Mouse (Mus musculus) megakaryocyte, embryonic 14.5 days (primary cell): Measurements from ENCODE around the gene Fam43a. TPM values are rescaled to one million over a fixed set of nuclear protein-coding genes. Genes with fewer than 3 reads are reported as not detected.

Experiments used
- H3K27me3 ChIP-seq: replicated peaks from 2 replicates; pipeline ENCODE3; 2012; ENCODE audit warnings: inconsistent platforms
- H3K36me3 ChIP-seq: replicated peaks from 2 replicates; pipeline ENCODE3; 2012; ENCODE audit warnings: low read length, inconsistent platforms, mixed read lengths
- H3K4me1 ChIP-seq: 2 replicates; pipeline ENCODE4 v1.6.1; 2012; ENCODE audit warnings: inconsistent platforms
- H3K4me3 ChIP-seq: replicated peaks from 2 replicates; pipeline ENCODE3; 2012; ENCODE audit warnings: moderate library complexity, mild to moderate bottlenecking, inconsistent platforms
- H3K9me3 ChIP-seq: 2 replicates; pipeline ENCODE4 v1.6.1; 2012; ENCODE audit warnings: inconsistent platforms
- FLI1 ChIP-seq: IDR thresholded peaks from 2 replicates; pipeline ENCODE4 v1.6.1; 2012; ENCODE audit warnings: low read length, inconsistent platforms, mixed read lengths
- GATA1 ChIP-seq: IDR thresholded peaks from 3 replicates; pipeline ENCODE4 v1.6.1; 2012; ENCODE audit warnings: mixed read lengths, low read length, inconsistent platforms, borderline replicate concordance
- polyA plus RNA-seq: library from polyadenylated mRNA; stranded (reverse); fragments of >175 nt; gene quantifications from 2 replicates; pipeline ENCODE4 v1.2.3, GENCODE M21; 2012; ENCODE audit warnings: low replicate concordance; ENCODE audit not compliant: insufficient read depth

The Fam43a gene
- polyA plus RNA-seq, 1 experiment = 60.0 TPM

GRCm38 (mm10) chr16:30627586-30628337 is 28.2 kb downstream of the Fam43a start:
- H3K36me3 ChIP-seq = no peaks in the 10 kb centered on the region
- no peaks in the 10 kb centered on the region; the same call in 1 of the 2 replicates for H3K9me3 ChIP-seq
- H3K4me3 ChIP-seq = no peak overlapping the region
- TF ChIP-seq GATA1 = no peak
- TF ChIP-seq FLI1 = no peak
- H3K27me3 ChIP-seq = no peaks in the 10 kb centered on the region
- peaks cover 29% of the 10 kb centered on the region for H3K4me1 ChIP-seq

DNA sequence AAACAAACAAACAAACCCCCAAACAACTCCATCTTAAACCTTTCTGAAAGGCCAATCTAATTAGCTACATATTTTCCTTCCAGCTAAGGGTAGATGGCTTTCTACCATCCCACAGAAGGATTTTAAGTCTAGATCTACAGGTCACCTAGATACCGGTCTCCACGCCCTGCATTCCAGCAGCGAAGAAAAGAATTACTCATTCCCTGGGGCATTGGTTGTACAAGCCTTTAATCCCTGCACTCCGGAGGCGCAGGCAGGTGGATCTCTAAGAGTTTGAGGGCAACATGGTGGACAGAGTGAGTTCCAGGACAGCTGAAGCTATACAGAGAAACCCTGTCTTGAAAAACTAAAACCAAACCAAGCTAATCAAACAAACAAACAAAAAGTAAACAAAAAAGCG is 28.9 kb downstream of the Fam43a start:
- Histone ChIP-seq H3K4me3 (no peak overlapping the region), H3K4me1 (peaks cover 26% of the 10 kb centered on the region), H3K27me3 (no peaks in the 10 kb centered on the region), H3K9me3 (no peaks in the 10 kb centered on the region; the same call in 1 of the 2 replicates), H3K36me3 (no peaks in the 10 kb centered on the region)
- no peak for TF ChIP-seq GATA1
- no peak for TF ChIP-seq FLI1

DNA sequence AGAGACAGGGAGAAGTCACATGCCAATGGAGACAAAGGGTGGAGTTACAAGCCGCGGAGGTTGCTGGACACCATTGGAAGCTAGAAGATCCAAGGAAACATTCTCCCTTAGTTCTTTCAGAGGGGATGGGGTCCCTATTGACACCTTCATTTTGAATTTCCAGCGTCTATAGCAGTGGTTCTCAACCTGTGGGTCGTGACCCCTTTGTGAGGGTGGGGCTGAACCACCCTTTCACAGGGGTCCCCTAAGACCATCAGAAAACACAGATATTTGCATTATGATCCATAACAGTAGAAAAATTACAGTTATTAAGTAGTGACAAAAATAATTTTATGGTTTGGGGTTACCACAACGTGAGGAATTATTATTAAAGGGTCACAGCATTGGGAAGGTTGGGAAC is 30.0 kb downstream of the Fam43a start:
- Histone ChIP-seq H3K9me3 (no peaks in the 10 kb centered on the region; the same call in 1 of the 2 replicates), H3K27me3 (no peaks in the 10 kb centered on the region), H3K4me3 (no peak overlapping the region), H3K4me1 (peaks cover 19% of the 10 kb centered on the region), H3K36me3 (no peaks in the 10 kb centered on the region)
- TF ChIP-seq FLI1 (no peak), GATA1 (no peak)

GRCm38 (mm10) chr16:30633906-30634746 is 34.6 kb downstream of the Fam43a start:
- no peaks in the 10 kb centered on the region for H3K36me3 ChIP-seq

GRCm38 (mm10) chr16:30638586-30638985 is 39.1 kb downstream of the Fam43a start:
- Histone ChIP-seq H3K9me3 (peaks cover 25% of the 10 kb centered on the region), H3K27me3 (peaks cover 11% of the 10 kb centered on the region), H3K36me3 (peaks cover 2% of the 10 kb centered on the region), H3K4me1 (peaks cover 32% of the 10 kb centered on the region), H3K4me3 (no peak overlapping the region)
- TF ChIP-seq GATA1 (no peak), FLI1 (no peak)

More at GRCm38 (mm10) chr16:30633906-30634746, 34.6 kb downstream of the Fam43a start:
- Histone ChIP-seq H3K27me3 (peaks cover 11% of the 10 kb centered on the region), H3K4me1 (peaks cover 11% of the 10 kb centered on the region), H3K4me3 (no peak overlapping the region), H3K9me3 (peaks cover 11% of the 10 kb centered on the region)
- TF ChIP-seq FLI1 (no peak), GATA1 (no peak)

DNA sequence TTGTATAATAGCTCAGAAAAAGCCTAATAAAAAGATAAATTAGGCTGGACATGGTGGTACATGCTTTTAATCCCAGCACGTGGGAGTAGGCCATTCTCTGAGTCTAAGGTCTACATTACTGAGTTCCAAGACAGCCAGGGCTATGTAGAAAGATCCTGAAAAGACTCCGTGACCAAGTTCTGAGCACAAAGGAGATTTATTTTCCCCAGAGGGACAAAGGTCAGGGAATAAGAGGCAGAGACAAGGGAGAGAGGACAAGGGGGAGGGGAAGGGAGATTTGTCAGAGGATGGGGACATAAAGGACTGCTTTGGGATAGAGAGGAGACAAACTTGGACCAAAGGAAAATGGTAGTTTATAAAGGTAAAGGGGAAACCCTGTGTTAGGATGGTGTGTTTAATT is 41.1 kb downstream of the Fam43a start:
- TF ChIP-seq FLI1 (no peak), GATA1 (no peak)
- H3K4me3 ChIP-seq = no peak overlapping the region
- peaks cover 2% of the 10 kb centered on the region for H3K36me3 ChIP-seq
- H3K9me3 ChIP-seq = peaks cover 41% of the 10 kb centered on the region
- peaks cover 29% of the 10 kb centered on the region for H3K4me1 ChIP-seq
- peaks cover 11% of the 10 kb centered on the region for H3K27me3 ChIP-seq

- Histone ChIP-seq H3K4me3 (no peak overlapping the region), H3K9me3 (peaks cover 34% of the 10 kb centered on the region), H3K36me3 (peaks cover 2% of the 10 kb centered on the region), H3K4me1 (peaks cover 36% of the 10 kb centered on the region), H3K27me3 (peaks cover 7% of the 10 kb centered on the region)
- TF ChIP-seq GATA1 = no peak
- no peak for TF ChIP-seq FLI1
These were observed 41.9 kb downstream of the Fam43a start for GRCm38 (mm10) chr16:30641408-30641807.

- Histone ChIP-seq H3K27me3 (peaks cover 5% of the 10 kb centered on the region), H3K4me1 (peaks cover 36% of the 10 kb centered on the region), H3K4me3 (no peak overlapping the region), H3K9me3 (peaks cover 30% of the 10 kb centered on the region), H3K36me3 (peaks cover 2% of the 10 kb centered on the region)
- TF ChIP-seq FLI1 = no peak
- TF ChIP-seq GATA1 = no peak
These were observed 42.7 kb downstream of the Fam43a start for GRCm38 (mm10) chr16:30642229-30642628.

DNA sequence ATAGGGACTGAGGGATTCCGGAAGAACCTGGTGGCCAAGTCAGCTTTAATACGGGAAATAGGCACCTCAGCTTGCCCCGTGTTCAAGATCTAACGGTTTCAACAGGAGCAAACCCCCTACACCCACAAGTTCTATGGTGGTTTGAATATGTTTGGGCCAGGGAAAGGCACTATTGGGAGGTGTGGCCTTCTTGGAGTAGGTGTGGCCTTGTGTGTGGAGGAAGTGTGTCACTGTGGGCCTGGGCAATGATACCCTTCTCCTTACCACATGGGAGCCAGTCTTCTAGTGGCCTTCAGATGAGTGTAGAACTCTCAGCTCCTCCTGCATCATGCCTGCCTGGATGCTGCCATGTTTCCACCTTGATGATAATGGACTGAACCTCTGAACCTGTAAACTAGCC is 45.5 kb downstream of the Fam43a start:
- no peak overlapping the region for H3K4me3 ChIP-seq
- peaks cover 2% of the 10 kb centered on the region for H3K36me3 ChIP-seq
- H3K27me3 ChIP-seq = no peaks in the 10 kb centered on the region
- H3K9me3 ChIP-seq = peaks cover 47% of the 10 kb centered on the region
- TF ChIP-seq FLI1 = no peak
- H3K4me1 ChIP-seq = peaks cover 31% of the 10 kb centered on the region
